Mouse (Mus musculus): ENCODE data around the gene Comt.
A peak's percentile ranks its signal among the peaks of the same experiment; 100 is the strongest.

The Comt gene

DNA sequence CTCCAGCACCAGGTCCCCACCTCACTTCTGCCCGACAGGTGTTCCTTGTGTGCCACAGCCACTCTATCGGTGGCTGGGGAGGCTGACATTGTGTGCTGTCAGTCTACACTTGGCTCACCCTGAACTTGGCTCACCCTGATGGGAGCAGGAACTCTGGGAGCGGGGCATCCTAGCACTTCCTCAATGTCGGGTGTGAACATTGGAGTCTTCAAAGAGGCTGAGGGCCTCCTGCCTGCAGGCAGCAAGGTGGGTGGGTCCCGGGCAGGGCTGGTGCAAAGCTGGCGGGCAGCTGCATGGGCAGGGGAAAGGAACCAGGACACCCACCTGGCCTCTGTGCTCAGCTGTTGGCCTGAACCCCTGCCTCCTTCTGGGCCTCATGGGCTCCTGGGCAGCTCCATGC is 9.5 kb upstream of the Comt start:
- DNase-seq (ENCODE audit: low read depth in 1 of 2, low spot score in 2 of 2) = no peak

DNA sequence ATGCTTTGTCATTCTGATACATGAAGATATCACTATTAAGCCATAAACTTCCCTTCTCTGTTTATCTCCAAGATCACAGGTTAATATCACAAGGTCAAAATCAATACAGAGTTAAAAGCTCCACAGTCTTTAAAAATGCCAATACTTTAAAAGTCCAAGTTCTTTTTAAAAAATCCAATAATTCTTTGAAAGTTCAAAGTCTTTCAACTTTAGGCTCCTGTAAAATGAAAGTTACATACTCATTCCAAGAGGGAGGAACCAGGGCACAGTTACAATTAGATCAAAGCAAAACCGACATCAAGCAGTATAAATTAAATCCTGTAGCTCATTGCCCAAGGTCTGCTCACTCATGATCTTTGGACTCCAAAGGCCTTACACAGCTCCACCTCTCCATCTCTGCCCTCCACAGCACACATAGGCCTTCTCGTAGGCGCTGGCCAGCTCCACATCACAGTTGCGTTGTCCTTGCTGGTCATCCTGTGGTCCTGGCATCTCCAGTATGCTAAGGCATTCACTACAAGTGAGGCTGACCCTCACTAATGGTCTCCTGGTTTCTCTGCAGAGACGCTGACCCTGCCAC is 6.8 kb upstream of the Comt start:
- DNase-seq (ENCODE audit: low read depth in 1 of 2, low spot score in 2 of 2) = no peak

DNA sequence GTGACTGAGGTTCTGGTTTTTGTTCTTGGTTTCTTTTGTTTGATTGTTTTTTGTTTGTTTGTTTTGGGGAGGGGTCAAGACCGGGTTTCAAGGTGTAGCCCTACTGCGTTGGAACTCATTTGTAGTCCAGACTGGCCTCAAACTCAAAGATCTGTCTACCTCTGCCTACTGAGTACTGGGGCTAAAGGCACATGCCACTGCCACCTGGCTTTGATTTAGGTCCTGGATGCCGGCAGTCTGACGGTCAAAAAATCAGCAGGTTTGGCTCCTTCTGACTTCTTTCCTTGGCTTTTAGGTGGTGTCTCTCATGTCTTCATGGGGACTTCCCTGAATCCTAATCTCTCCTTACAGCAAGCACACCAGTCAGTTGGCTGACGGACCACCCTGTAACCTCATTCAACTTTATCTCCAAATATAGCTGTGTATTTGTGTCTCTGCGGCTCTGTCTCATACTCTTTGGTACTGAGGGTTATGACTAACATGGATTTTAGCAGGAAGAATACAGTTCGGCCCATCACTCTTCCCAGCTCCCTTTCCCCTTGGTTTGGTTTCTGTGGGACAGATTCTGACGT is 4.1 kb upstream of the Comt start:
- DNase-seq (ENCODE audit: low read depth in 1 of 2, low spot score in 2 of 2) = no peak

DNA sequence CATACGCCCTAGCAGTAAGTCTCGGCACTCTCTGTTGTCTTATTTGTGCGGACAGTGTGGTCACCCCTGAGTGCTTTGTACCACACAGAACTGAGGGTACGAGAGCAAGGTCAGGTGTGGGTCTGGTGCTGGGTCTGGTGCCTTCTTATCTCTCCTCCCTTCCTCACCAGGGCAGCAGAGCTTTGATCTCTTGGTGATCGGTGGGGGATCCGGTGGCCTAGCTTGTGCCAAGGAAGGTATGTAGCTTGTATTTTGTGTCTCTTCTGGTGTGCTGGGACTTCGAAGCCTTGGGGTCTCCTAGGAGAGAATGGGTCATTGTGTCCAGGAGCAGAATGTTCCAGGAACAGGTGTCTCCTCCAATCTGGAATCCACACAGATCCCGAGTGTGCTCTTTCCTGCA is 3.0 kb upstream of the Comt start:
- DNase-seq (ENCODE audit: low read depth in 1 of 2, low spot score in 2 of 2) = no peak

DNA sequence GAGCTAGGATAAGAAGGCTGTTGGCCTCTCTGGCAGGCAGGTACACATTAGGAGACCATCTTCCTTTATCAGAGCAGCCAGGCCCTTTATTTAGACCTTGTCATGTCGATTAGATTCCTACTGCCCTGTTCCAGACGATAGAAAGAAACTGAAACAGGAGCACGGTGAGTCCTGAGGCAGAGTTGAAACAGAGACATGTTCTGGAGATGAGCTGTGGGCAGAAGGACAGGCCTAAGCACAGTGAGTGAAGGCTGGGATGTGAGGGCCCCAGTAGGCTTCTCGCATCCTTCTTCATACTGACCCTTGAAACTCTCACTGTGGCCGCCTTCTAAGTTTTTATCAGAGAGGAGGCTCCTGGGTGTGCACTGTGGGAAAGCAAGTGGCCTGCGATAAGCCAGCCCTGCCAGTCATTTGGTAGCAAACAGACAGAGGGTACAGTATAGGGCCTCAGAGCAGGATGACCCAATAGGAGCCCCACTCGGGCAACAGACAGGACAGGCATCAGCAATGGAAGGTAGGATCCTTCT is 1.9 kb upstream of the Comt start:
- no peak for DNase-seq (ENCODE audit: low read depth in 1 of 2, low spot score in 2 of 2)

DNA sequence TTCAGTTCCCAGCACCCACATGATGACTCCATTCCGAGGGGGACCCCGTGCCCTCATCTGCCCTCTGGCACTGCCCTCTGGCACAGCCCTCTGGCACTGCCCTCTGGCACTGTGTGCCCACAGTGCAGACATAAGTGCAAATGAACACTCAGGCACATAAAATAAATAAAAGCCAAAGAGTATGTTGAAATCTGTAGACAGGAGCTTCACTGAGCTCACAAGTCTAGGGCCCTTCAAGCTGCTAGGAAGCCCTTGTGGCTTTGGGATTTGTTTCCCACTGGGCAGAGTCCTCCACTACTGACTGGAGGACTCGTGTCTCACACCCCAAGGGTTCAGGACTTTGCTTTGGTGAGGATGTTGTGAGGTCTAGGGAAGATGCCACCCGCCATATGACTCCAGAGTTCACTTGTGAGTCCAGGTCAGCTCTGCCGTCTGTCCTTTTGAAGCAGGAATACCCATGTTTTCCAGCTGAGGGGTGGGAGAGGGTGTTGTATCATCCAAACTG is 1.4 kb upstream of the Comt start:
- no peak for DNase-seq (ENCODE audit: low read depth in 1 of 2, low spot score in 2 of 2)

DNA sequence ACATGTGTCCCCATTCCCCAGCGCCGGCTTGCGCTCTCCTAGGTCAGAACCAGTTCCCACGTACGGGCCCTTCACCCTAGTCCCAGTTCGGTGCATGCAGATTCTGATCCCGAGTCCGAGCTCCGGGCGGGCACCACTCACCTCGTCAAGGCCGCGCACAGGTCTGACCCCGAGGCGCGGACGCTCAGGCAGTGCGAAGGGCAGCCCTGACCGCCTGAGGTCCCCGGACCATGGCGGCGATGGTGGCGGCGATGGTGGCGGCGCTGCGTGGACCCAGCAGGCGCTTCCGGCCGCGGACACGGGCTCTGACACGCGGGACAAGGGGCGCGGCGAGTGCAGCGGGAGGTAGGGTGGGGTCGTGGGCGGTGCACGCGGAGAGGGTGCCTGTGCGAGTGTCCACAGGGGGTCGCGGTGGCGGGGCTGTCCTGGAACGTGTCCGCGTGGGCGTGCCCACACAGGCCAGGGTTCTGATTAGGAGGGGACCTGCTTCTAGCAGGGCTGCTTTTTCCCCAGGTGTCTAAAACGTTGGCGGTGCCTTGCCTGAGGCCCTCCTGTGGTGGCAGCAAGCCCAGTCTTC is 349 bp downstream of the Comt start, which contains the start of gene Txnrd2:
Gene Txnrd2 (plus strand): TSS at position 170 of the 577 bp plus-strand sequence.
- DNase-seq (ENCODE audit: low read depth in 1 of 2, low spot score in 2 of 2) = peak; percentile 36 to 57

DNA sequence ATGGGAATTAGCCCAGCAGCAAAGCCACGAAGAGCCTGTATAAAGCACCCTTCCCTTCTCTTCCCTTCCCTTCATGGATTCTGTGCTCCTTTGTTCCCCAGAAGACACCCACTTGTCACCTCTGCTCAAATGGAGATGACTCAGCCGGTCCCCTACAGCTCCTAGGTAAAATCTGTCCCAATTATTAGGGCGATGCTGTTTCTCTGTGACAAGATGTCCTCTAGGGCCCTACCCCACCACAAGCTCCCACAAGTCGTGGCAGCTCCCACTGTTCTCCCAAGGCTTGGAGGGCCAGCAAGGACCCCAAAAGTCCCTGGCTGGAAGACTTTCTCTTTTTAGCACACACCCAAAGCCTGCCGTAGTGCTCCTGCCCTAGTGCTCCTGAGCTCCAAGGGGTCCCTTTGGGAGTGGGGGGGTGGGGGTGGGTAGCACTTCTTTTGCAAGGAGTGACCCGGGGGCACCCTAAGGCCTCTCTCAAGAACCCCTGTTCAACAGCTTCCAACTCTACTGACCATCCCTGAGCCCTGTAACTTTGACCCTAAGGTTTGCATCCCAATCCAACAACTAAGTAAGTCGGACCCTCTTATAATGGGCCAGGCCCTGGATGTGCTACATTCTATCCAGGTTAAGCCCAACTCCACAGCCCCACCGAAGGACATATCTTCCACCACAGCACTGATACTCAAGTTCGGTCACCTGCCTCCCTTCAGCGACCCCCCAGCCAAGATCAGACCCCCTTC is 1.0 kb downstream of the Comt start:
- DNase-seq (ENCODE audit: low read depth in 1 of 2, low spot score in 2 of 2) = no peak

DNA sequence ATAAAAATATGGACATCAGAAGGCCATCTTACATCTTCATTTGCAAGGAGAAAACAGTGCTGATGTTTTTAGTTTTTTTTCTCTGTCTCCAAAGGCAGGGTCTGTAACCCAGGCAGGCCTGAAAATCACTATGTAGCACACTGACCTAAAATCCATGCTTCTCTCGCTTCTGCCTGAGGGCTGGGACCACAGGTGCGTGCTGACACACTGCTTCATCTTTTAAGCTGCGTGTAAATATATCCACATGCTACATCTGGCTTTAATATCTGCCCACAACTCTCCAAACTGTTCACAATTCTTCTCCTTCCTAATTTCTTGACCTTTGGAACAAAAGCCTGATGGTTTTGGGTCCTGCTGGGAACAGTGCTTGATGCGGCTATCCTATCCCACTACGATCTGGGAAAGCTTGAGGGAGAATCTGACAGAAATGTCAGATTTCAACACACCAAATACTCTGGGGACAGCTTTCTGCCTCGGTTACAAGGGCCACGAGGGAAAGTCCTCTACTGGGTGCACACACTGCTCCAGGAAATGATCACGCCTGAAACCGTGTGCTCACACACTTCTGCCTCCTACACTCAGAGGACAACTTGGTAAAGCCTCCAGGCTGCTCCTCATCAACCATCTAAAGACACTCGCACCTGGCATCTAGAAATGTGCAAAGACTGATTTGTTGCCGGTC is 2.1 kb downstream of the Comt start:
- no peak for DNase-seq (ENCODE audit: low read depth in 1 of 2, low spot score in 2 of 2)

DNA sequence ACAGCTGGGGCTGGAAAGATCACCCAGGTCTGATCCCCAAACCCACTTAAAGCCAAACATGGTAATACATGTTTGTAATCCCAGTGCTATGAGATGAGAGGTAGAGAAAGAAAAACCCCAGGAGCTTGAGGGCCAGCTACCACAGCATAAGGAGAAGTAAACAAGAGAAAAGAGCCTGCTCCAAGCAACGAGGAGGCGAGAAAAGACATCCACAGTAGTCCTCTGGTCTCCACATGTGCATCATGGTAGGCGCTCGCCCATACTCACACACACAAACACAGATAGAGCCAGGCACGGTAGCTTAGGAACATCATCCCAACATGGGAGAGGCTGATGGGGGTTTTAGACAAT is 2.8 kb downstream of the Comt start:
- no peak for DNase-seq (ENCODE audit: low read depth in 1 of 2, low spot score in 2 of 2)

DNA sequence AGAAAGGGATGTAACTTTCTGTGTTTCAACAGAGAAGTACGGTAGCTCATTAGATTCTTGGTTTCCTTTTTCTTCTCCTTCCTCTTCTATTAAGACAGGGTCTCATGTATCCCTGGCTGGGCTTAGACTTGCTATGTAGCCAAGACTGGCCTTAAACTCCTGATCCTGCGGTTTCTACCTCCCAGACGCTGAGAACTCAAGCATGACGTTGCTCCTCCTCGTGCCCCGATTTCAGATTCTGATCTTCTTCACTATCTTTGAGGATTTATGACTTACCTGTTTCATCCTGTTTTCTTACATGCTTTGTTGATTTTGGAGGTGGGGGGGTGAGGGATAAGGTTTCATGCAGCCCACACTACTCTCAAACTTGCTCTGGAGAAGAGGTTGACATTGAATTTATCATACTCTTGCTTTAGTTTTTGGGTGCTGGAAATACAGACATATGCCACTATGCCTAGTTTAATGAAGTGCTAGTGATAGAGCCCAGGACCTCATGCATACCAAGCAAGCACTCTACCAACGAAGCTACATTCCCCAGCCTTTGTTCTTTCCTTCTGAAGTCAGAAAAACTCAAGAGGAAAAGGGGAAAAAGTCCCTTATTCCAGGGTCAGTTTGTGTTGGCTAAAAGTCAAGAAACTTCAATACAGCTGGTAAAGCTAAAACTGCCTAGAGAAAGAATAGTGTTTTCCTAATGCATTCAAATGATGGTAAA is 3.3 kb downstream of the Comt start:
- no peak for DNase-seq (ENCODE audit: low read depth in 1 of 2, low spot score in 2 of 2)

DNA sequence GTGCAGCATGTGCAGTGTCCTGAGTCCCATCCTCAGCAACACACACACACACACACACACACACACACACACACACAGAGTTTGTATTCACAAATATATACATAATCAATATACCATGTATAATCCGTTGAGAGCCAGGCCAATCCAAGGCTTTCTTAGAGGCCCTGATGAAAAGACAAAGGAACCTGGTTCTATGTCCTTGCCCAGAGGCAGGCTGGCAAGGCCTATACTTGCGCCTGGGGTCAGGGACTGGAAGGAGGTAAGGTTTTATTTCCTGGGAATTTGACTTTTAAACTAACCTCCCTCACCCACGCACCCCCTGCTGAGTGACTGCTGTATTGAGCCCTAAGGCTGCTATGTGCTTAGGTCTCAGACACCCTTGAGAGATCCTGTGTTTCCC is 6.1 kb downstream of the Comt start:
- DNase-seq (ENCODE audit: low read depth in 1 of 2, low spot score in 2 of 2) = no peak

DNA sequence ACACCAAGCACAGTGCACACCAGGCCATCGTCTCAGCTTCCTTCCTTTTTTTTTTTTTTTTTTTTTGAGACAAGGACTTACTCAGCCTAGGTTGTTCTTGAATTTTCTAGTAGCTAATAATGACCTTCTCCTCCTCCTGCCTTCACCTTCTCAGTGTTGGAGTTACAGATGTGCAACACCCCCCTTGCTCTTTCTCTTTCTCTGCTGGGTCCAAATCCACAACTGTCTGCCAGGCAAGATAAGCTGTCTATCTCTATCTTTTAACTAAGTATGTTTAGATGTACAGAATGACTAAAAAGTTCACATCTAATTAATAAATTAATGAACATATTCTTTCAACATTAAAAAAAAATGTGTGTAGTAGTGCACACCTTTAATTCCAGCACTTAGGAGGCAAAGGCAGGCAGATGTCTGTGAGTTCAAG is 7.0 kb downstream of the Comt start:
- no peak for DNase-seq (ENCODE audit: low read depth in 1 of 2, low spot score in 2 of 2)

DNA sequence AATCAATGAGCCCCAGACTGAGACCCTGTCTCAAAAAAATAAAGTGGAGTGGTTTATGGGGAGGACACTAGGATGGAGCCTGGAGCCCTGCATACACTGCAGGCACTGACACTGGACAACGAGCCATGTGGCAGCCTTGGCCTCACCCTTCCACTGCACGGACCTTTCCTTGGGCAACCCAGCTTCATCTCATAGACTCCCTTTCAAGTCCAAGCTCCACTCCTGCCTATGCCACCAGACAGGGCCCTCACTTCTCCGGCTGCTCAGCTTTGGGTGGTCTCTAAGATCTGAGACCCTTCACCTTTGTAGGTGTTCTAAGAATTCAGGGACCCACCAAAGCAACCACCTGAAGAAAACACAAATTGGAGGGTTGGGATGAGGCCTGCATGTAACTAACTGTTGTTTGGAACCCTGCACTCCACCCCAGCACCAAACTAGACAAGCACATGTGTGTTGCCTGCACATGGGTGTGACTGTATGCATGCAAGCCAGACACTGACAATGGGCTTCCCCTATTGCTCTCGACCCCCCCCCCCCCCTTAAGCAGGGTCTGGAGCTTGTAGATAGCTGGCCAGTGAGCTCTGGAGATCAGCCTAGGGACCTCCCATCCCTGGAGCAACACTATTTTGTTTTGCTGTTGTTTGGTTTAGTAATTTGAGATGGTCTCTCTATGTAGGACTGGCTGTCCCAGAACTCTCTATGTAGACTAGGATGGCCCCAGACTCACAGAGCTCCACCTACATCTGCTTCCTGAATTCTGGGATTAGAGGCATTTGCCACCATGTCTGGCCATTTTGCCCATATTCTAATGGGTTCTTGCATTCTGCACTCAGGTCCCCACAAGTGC is 7.7 kb downstream of the Comt start:
- no peak for DNase-seq (ENCODE audit: low read depth in 1 of 2, low spot score in 2 of 2)

DNA sequence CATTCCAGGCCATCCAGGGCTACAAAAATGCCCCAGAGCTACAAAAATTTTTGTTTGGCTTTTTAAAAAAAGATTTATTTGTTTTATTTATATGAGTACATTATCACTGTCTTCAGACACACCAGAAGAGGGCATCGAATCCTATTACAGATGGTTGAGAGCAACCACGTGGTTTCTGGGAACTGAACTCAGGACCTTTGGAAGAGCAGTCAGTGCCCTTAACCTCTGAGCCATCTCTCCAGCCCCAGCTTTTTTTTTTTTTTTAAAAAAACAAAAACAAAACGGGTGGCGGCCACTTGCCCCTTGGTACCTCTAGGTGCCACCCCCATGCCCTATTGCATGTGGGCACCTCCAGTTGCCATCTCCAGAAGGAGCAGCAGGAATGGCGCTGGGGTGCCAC is 9.2 kb downstream of the Comt start:
- no peak for DNase-seq (ENCODE audit: low read depth in 1 of 2, low spot score in 2 of 2)

DNA sequence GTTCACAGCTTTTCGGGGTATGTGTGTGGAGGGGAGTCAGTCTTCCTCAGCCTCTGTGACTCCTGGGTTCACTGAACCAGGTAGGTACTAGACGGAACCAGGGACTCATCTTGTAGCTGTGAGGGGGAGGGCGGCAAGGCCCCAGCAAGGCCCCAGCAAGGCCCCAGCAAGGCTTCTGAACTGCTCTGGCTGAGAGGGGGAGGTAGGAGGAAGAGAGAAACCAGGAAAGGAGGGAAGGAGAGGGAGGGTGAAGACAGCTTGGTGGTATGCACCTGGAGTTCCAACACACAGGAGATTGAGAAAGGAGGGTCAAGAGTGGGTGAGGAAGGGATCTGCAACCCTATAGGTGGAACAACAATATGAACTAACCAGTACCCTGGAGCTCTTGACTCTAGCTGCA is 9.8 kb downstream of the Comt start:
- DNase-seq (ENCODE audit: low read depth in 1 of 2, low spot score in 2 of 2) = no peak

DNA sequence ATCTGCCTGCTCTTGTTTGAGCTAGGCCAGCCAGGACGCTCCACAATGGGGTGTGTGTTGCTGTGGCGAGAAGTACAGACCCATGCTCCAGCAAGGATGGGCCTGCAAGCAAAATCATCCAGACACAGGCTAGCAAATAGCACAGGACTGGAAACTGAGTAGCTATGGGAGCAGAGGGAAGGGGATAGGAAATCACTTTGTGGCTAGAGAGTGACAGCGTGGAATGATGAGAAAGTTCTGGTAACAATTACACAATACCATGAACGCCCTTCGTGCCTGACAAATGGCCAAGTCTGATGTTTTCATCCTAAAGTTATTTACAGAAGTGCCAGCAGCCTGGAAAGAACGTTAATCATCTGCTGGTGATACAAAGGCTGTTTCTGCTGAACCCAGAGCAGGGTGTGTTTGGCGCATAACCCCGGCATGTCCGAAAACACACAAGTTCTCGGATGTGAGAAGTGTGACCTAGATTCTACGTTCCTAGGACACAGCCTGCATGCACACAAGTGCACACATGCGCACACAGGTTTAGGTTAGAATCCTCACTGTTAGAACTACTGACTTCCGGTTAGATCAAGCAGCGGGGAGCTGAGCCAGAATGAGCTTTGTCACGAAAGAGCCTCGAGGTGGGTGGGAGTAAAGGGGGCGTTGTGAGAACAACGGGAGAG is 10.4 kb downstream of the Comt start:
- no peak for DNase-seq (ENCODE audit: low read depth in 1 of 2, low spot score in 2 of 2)

DNA sequence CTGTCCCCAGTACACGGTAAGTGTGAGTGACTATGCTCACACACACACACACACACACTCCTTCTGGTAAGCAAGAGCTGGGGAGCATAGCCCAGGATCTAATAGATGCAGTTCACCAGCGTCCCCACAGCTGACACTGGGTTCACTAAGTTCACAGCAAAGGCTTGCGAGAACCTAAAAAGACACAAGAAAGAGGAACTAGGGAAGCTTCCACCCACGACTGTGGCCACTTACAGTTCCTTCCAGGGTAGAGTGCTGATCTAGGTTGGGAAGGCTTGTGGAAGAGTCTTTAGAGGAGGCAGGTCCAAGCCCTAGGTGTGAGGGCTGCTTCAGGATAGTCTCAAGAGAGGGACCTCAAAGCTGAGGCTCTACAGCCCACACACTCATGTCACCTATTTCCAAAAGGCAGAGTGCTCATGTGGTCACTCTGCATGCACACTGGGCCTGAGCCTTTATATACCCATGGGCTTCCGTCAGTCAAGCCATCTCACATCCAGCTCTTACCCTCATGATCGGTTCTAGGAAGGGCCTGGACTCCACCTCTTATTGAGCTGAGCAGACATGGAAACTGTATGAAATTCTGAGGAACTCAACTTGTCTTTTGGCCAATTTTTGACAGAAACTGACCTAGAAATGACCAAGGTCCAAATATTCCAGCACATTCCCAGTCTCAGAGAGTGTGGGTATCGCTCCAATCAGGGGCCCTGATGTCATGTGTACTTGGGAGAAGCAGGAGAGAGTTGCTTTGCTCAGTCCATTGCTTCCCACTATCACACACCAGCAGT is 13.4 kb downstream of the Comt start:
- DNase-seq (ENCODE audit: low read depth in 1 of 2, low spot score in 2 of 2) = peak; percentile 21 to 40

Data from monocyte, adult 2 months (primary cell).